Mouse (Mus musculus) liver, postnatal 0 days (tissue): Measurements from ENCODE around the gene Grcc10.

ENCODE experiments used
- CTCF ChIP-seq: sonication (generic); IDR thresholded peaks from 2 replicates; pipeline ENCODE4 v1.5.1; 2016; ENCODE audit warnings: antibody characterized with exemption, low read depth
- EP300 ChIP-seq: IDR thresholded peaks from 2 replicates; pipeline ENCODE4 v1.6.1; 2016; ENCODE audit warnings: antibody characterized with exemption, low read depth, mild to moderate bottlenecking

GRCm38 (mm10) chr6:124746296-124746605 is 5.1 kb upstream of the Grcc10 start:
- TF ChIP-seq CTCF (no peak), EP300 (no peak)
